Mouse (Mus musculus): ENCODE results near the gene Atp6v0d1.
A peak's percentile ranks its signal among the peaks of the same experiment; 100 is the strongest.

The Atp6v0d1 gene

DNA sequence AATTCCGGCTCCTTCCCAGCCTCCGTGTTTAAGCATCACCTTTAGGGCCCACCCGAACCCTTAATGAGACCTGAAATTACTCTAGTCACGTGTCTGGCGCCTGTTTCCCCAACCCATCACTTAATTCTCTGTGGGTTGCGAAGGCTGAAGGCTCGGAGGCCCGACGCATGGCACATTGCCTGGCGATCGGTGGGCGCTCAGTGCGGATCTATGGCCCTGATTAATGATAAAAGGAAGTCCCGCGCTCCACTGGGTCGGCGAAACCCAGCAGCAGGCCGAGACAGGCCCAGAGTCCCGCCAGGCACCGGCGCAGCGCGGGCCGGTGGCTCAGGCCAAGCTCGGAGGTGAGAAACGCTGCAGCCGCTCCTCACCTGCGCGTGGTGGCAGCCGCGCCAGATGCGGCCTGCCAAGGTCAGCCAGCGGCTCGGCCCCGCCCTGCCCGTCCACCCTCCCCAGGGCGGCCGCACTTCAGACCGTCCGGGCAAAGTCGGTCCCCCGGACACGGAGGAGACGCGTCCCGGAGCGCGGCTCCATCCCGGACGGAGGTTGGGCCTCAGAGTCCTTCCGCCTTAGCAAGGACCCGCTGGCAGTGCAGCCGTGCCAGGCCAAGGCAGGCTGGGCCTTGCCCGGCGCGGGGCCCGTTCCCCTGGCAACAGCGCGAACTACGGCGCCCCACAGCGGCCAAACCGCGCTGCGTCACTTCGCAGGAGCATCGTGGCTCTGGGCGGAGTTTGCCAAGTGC is 69.2 kb downstream of the Atp6v0d1 start, which contains the start of gene Zdhhc1:
Gene Zdhhc1 (minus strand): TSS at position 464 of the 742 bp plus-strand sequence.
- peak; percentile 61 to 63 for DNase-seq

DNA sequence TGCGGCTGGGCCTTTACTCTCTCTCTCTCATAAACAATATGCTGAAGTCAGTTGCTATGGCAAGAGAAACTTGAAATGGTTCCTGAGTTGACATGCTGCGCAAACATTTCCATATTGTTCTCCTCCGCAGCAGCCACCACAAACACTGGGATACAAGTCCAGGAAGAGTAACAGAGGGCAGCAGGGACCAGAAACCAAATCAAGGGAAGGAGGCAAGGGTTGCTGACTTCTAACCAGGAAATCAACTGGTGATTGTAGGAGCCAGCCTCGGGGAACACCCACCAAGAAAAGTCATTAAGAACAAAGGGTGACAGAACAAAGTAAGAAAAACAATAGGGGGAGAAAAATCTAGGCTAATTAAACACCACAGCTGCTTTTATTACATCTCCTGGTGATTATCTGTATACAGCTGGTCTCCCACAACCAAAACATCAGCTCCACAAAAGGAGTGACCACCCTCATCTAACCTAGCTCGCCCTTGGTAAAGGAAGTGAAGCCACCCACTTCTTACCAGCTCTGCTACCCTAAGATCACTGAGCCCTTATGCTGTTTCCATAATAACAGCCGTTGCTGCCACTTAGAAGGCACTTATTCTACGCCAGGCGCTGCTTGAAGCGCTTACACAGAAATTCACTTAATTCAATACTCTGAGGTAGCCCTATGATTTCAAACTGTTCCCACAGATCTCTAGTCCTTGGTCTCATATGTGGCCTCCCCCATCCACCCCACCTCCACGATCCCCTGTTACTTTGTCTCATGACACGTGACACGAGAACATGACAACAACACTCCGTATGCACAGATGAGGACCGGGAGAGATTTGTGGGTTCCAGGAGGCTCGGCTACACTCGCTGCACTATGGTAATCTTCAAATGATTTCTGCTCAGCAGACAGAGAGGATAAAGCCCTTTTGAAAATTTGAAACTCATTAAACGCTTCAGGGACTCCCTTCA is 70.2 kb downstream of the Atp6v0d1 start:
- DNase-seq: no peak

DNA sequence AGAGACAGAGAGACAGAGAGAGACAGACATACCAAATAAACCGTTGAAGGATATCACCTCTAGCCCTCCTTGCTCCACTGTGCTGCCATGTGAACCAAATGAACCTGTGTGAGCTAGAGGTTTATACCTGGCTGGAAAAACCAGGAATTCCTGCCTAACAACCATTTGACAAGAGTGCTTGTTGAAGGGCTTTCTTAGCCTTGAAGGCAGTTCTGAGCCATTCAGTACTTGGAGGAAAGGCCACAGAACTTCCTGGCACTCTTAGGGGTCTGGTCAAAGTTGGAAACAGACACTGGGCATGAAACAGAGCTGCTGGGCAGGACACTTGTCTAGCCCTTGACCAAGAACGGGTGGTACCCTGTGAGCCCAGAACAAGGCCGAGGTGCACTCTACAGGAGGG is 71.3 kb downstream of the Atp6v0d1 start:
- no peak for DNase-seq

DNA sequence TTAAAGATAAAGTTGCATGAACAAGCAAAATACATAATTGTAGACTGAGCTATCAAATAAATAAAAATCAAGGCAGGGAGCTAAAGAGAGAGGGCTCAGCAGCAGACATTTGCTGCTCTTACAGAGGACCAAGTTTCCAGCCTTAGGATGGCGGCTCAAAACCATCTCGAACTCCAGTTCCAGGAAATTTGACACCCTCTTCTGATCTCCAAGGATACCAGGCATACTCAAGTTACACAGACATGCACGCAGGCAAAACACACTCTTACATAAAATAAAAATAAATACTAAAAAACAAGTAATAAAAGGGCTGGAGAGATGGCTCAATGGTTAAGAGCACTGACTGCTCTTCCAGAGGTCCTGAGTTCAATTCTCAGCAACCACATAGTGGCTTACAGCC is 72.4 kb downstream of the Atp6v0d1 start:
- DNase-seq: no peak

DNA sequence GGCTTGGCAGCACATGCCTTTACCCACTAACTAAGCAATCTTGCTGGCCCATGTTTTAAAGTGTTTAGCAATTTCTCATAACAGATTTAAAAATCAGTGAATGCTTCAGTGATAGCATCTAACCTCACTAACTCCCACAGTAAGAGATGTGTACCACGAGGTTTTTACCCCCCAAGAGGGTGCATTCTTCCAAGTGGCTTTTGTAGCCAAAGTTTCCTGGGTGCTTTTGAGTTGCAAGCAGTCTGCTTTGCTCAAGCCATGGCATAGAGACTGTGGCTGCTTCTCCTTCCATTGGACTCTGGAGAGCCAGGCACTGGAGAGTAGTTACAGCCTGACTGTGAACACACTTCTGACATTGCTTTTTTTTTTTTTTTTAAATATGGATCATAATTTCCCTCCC is 76.6 kb downstream of the Atp6v0d1 start:
- no peak for DNase-seq

DNA sequence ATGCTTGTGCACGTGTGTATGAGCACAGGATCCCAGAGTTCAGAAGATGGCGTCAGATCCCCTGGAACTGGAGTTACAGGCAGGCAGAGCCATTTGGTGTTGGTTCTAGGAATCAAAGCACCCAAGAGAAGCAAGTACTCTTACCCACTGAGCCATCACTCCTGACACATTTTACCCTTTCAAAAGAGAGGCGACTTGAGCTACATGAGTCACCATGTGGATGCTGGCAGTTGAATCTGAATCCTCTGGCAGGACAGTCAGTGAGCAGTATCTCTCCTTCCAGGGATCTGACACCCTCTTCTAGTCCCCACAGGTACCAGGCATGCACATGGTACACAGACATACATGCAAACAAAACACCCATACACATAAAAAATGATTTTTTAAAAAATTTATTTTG is 77.8 kb downstream of the Atp6v0d1 start:
- no peak for DNase-seq

DNA sequence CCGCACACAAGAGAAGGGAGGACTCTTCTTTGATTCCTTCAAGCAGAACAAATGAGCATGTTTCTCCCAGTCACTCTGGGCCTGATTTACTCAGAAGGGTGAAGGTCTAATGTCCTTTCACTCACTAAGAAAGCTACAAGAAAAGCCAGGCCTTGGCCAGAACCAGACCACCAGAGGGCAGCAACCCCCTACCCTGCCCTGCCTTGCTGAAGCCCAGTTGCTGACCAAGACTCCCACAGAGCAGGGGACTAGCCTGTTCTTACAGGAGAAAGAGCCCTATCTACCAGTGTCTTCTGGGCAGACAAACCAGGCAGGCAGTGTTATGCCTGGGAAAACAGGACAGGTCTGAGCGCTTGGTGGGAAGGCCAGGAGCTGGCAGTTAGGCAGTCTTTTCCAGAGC is 81.5 kb downstream of the Atp6v0d1 start:
- DNase-seq: no peak

DNA sequence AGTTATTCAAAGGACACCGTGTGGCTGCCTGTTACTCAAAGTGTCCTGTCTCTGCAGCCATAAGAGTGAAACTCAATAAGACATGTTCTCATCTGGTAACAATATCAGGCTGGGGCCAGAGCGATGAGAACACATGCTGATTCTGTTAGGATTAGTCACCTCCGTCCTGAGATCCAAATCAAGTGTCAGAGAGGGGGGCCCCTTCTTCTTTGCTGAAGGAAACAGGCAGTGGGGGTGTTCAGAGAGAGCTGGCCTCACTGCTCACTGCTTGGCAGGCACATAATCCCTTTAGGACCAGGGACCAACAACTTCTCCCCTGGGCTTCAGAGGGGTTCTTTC is 81.8 kb downstream of the Atp6v0d1 start:
- DNase-seq: no peak

DNA sequence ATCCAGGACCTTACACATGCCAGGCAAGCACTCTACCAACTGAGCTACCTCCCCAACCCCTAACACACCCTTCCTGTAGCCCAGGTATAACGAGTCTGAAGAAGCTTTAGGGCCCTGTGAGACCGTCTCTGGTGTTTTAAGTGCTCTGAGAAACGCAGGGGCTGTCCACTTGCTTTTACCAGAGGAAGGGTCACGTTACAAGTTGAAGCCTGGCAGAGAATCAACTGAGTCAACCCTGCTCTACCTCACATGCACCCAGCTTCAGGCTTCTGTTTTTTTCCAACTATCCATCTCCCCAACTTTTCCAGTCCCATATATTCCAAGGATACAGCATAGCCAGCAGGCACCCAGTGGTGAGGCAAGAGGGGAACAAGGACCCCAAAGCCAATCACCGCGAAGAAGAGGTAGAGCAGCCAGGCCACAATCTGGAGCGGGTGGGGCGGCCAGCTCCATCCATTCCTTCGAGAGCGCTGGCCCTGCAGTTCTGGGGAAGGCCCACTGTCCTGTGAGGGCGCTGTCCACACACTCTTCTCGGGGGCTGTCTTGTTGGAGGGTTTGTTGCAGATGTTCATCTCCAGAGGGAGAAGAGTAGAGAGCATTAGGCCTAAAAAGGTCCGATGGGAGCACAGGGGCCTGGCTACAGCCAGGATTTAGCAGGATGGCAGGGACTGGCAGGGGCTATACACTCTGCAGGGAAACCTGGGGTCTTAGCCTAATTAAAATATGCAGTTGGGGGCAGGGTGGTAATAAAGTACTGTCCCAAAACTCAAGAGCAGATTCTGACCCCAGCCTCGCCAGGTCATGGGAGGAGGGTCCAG is 82.4 kb downstream of the Atp6v0d1 start:
- DNase-seq: no peak

DNA sequence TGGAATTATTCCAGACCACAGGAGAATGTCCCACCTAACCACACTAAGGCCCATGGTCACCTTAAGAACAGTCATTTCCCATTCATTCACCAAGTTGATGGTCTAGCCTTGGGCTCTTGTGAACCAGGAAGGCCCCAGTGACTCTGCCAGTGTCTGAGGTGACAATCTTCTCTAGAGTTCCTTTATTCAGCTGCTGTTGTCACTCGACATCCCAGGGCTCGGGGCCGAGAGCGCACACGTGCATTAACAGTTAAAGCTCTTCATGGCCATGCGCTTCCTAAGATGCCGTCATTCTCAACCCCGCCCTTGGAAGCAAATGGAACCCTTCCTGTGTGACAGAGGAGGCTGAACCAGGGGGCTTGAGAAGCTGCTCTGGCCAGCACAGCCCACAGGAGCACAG is 83.7 kb downstream of the Atp6v0d1 start:
- DNase-seq: no peak

DNA sequence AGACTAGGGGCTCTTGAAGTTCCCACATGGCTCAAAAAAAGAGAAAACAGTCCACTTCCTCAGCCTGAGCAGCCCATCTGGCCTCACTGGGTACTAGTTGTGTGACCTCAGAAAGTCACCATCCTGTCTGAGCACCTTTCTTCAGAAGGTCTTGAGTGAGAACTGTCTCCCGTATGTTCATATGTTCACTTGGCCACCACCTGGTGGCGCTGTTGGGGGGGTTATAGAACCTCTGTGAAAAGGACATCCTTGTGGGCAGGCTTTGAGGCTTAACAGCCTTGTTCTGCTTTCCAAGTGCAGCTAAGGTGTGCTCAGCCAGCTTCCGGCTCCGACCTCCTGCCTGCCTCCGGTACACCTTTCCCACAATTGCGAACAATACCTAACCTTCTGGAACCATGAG is 84.4 kb downstream of the Atp6v0d1 start:
- no peak for DNase-seq

DNA sequence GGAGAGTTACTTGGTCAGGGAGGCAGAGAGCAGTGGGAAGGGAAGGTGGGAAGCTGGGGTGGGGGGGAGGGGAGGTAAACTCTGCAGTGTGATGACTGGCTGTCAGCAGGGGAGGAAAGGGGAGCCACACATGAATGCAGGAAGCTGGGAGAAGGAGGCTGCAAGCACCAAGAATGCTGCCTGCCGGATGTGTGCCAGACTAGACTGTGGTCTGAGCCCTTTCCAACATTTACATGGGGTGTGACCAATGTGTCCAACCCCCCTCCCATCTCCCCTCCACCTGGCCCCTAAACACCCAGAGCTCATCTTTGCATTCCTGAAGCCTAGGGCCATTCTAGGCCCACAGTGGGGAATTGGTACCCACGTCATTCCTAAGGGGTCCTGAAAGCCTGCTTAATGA is 84.8 kb downstream of the Atp6v0d1 start:
- DNase-seq: no peak

DNA sequence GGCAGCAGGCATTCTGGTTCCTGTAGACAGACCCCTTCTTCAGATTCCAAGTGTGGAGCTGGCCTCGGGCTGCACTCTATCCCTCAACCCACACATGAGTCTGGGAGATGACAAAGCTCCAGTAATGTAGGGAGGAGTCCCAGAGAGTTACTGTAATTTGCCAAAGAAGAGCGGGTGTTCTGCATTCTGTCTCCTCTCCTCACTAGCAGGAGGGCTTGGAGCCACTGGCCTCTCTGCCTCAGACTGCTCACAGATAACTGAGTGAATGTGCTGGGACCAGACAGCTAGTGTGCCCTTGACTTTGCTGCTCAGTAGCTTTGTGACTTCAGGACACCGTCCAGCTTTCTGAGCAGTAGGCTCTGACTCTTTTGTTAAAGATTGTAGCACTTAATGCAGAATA is 88.1 kb downstream of the Atp6v0d1 start:
- DNase-seq: no peak

DNA sequence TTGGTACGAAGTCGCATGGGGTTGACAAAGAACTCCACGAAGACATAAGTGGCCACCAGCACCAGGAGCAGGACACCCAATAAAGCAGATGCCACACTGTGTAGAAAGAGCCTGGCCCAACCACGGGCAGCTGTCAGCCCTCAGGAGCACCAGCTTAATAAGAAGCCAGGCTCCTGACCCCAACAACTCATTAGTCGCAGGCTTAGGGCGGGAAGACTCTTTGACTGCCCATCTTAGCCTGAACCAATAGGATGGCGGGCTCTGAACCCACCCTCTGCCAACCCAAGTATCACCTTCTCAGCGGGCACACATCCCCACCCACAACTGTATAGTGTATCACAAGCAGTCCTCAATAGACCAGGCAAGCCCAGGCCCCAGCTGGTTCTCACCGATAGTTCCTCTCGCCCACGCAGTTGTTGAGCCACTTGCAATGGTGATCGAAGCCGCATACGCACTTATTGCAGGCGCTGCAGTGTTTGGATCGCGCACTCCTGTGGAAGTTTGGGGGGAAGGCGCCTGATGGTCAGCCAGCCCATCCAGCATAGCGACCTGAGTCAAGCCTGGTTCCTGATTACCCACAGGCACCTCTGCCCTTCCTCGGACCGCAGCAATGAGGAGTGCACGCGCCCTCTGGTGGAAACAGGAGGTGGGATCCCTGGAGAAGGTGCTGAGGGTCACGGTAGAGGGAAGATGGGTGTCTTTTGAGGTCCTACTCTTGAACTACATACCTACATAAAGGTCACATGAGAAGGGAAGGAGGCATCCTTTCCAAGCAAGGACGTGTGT is 89.0 kb downstream of the Atp6v0d1 start:
- no peak for DNase-seq

DNA sequence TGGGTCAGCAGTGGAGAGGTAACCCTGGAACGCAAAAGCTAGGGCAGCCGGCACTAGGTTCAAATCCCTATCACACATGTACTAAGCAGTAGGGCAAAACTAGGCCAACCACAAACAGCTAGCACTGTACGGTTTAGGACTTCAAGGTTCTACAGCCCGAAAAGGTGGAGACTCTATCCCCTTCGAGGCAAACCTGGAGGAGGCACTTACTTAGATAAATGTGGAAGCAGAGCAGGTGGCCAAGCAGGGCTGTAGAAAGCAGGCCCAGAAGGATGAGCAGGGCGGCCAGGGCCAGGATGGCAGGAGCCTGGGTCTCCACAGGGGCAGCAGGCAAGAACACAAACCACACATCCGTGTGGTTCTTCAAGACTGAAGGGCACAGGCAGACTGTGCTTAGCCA is 89.7 kb downstream of the Atp6v0d1 start:
- no peak for DNase-seq

DNA sequence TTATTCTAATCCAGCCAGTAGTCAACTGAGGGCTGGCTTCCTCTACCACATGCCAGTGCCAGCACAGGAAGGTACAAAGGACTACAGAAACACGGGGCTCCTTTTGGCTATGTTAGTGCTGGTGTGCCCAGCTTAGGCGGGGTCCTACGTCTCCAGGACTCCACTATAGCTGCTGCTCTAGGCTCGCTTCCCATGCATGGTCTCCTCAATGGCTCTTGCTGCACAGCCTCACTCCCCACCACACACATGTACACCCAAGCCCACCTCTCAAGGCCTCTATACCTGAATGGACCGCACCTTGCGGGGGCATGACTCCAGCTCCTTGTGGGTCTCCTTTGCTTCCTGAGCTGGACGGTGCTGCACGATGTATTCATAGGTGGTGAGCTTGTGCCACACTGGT is 90.1 kb downstream of the Atp6v0d1 start:
- no peak for DNase-seq

DNA sequence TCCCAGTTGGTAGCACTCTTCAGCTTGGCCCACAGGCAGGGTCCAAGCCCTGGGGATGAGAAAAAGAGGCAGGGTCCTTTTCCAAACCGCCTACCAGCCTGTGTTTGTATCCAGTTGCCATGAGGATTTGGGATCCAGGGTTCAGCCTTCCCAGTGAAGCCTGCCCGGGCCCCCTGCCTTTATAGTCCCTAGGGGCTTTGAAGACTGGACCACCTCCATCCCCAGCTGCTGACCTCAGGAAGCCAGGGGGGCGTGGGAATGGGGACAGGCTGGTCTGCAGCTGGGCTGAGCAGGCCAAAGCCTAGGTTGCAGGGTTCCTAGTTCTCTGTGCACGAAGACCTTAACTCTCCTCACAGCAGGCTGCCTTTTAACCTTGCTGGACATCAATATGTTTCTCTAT is 90.6 kb downstream of the Atp6v0d1 start:
- DNase-seq: no peak

DNA sequence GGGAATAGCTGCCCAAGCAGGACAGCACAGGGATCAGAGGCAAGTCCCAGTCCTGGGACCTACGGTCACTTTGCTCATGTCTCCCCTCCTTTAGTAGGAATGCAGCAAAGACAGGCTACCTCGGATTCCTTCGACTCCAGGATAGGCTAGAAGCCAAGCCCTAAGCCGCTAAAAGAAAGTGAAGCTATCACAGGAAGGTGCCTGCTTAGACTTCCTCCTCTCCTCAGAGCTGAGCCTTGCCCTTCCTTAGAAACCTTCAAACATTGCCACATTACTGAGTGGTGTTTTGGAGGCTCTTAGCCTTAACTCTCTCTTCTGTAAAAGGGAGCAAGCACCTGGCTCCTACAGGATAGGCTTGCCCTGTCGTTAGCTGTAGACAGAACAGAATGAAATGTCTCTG is 91.2 kb downstream of the Atp6v0d1 start:
- DNase-seq: no peak

All from thymus, adult 18-20 months (tissue).